Mouse (Mus musculus) cerebellum, adult 11-12 months (tissue): Measurements from ENCODE around the gene Scaper.
A peak's percentile ranks its signal among the peaks of the same experiment; 100 is the strongest.

Experiments
- DNase-seq: peaks from one replicate; pipeline ENCODE4 v3.0.0; 2022

Scaper gene

GRCm38 (mm10) chr9:55598594-55598993 lies 339.3 kb downstream of the Scaper start:
- no peak for DNase-seq

GRCm38 (mm10) chr9:55586141-55586540 lies 351.8 kb downstream of the Scaper start:
- DNase-seq, result peak; percentile 12

GRCm38 (mm10) chr9:55581414-55581813 lies 356.5 kb downstream of the Scaper start:
- DNase-seq, result no peak

GRCm38 (mm10) chr9:55576571-55576970 lies 361.3 kb downstream of the Scaper start:
- DNase-seq, result no peak

- no peak for DNase-seq
These were observed 366.8 kb downstream of the Scaper start for GRCm38 (mm10) chr9:55571071-55571470.

GRCm38 (mm10) chr9:55568466-55569159 lies 369.3 kb downstream of the Scaper start:
- no peak for DNase-seq

GRCm38 (mm10) chr9:55560960-55561359 lies 377.0 kb downstream of the Scaper start:
- DNase-seq, result no peak

GRCm38 (mm10) chr9:55554986-55555385 lies 382.9 kb downstream of the Scaper start:
- DNase-seq, result no peak

GRCm38 (mm10) chr9:55549302-55549890 lies 388.5 kb downstream of the Scaper start:
- DNase-seq, result no peak

- DNase-seq, result no peak
These were observed 389.0 kb downstream of the Scaper start for GRCm38 (mm10) chr9:55548871-55549270.

GRCm38 (mm10) chr9:55546176-55547010 lies 391.5 kb downstream of the Scaper start:
- DNase-seq, result peak; percentile 18

GRCm38 (mm10) chr9:55545556-55546175 lies 392.3 kb downstream of the Scaper start:
- DNase-seq, result peak; percentile 6

GRCm38 (mm10) chr9:55544861-55545555 lies 392.9 kb downstream of the Scaper start:
- peak; percentile 20 for DNase-seq

- peak; percentile 22 for DNase-seq
These were observed 394.1 kb downstream of the Scaper start for GRCm38 (mm10) chr9:55543703-55544401.

GRCm38 (mm10) chr9:55543336-55543702 lies 394.6 kb downstream of the Scaper start:
- DNase-seq, result peak; percentile 15

- DNase-seq, result peak; percentile 6
These were observed 395.3 kb downstream of the Scaper start for GRCm38 (mm10) chr9:55542366-55543325.

- DNase-seq, result no peak
These were observed 396.1 kb downstream of the Scaper start for GRCm38 (mm10) chr9:55541681-55542365.

GRCm38 (mm10) chr9:55540888-55541287 lies 397.0 kb downstream of the Scaper start:
- DNase-seq, result peak; percentile 19

GRCm38 (mm10) chr9:55540391-55540770 lies 397.5 kb downstream of the Scaper start:
- peak; percentile 6 for DNase-seq
